Mouse (Mus musculus) heart, embryonic 10.5 days (tissue): Measurements from ENCODE around the gene S1pr2. TPM values are rescaled to one million over a fixed set of nuclear protein-coding genes. Genes with fewer than 3 reads are reported as not detected.

Source experiments
- DNase-seq: peaks from one replicate; pipeline ENCODE4 v3.0.0-alpha.2; 2017; ENCODE audit warnings: low spot score
- H3K27ac ChIP-seq: fragments of 300-500 bp; sonication (generic); 2 replicates; pipeline ENCODE4 v1.5.1; 2016; ENCODE audit warnings: mild to moderate bottlenecking
- H3K27me3 ChIP-seq: fragments of 300-500 bp; sonication (generic); 2 replicates; pipeline ENCODE4 v1.6.1; 2016; ENCODE audit warnings: mild to moderate bottlenecking; ENCODE audit not compliant: poor library complexity, insufficient read depth, severe bottlenecking
- H3K36me3 ChIP-seq: fragments of 300-500 bp; sonication (generic); 2 replicates; pipeline ENCODE4 v1.6.1; 2016; ENCODE audit warnings: mild to moderate bottlenecking, moderate library complexity
- H3K4me1 ChIP-seq: fragments of 300-500 bp; sonication (generic); 2 replicates; pipeline ENCODE4 v1.6.1; 2016; ENCODE audit warnings: mild to moderate bottlenecking
- H3K4me3 ChIP-seq: fragments of 300-500 bp; sonication (generic); 2 replicates; pipeline ENCODE4 v1.5.1; 2016; ENCODE audit warnings: mild to moderate bottlenecking, moderate library complexity
- H3K9me3 ChIP-seq: fragments of 300-500 bp; sonication (generic); 2 replicates; pipeline ENCODE4 v1.6.1; 2016; ENCODE audit warnings: mild to moderate bottlenecking, moderate library complexity
- whole genome bisulfite sequencing: fragments of 180-500 bp; shearing (Covaris S2); methylation state at CpG from one replicate; pipeline ENCODE4 v1.1.7; 2016; 5-methylcytosine and 5-hydroxymethylcytosine counted together
- polyA plus RNA-seq: library from polyadenylated mRNA; unstranded; fragments of >200 nt; fragmentation: Nextera tagmentation; extraction: Ambion mirVana; gene quantifications from 2 replicates; pipeline ENCODE4 v1.2.1, GENCODE M21; 2016

Gene S1pr2
- 25.1 and 34.6 TPM in 2 replicates for polyA plus RNA-seq

DNA sequence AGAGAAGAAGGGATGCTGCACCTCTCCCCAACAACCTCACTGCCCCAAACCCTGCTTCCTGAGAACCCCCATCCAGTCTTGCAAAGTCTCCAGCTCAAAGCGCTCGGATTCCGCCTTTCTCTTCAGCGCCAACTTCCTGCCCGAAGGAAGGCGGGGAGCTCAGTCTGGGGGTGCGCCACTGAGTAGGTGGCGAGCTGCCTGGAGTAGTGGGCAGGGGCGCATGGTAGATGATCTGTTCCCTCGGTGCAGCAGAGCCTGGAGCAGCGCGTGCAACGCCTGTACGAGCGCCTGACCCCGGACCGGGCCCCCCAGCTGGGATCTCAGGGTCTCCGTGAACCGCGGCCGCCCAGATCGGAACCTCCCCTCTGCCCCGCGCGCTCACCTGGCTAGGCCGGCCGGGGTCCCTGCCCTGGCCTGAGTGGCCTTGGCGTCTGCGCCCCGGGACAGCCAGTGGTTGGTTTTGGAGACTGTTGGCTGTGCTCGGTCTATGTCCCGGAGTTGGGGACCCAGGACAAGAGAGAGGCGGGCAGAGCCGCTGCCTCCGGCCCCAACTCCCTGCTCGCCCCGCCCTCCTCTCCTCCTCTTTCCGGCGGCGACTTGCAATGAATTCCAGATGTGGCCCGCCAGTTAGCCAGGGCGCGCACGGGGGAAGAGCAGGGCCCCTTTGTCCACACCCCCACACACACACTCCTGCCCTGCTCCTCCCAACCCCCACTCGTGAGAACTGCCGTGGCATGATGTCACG, at the start of gene S1pr2:
Gene S1pr2, minus strand, starts transcription at position 566 of the 745 bp plus-strand sequence.
- Histone ChIP-seq H3K4me3 (peak within 1 kb of the TSS; percentile 93), H3K27ac (peak within 1 kb of the TSS; percentile 96), H3K9me3 (no peaks in the 10 kb centered on the region), H3K36me3 (peaks cover 4% of the 10 kb centered on the region; the same call in 1 of the 2 replicates), H3K4me1 (peaks cover 63% of the 10 kb centered on the region), H3K27me3 (no peaks in the 10 kb centered on the region)
- DNase-seq, result peak; percentile 92
- WGBS, result under 1% methylated on average over 47 of the region's 47 CpGs

DNA sequence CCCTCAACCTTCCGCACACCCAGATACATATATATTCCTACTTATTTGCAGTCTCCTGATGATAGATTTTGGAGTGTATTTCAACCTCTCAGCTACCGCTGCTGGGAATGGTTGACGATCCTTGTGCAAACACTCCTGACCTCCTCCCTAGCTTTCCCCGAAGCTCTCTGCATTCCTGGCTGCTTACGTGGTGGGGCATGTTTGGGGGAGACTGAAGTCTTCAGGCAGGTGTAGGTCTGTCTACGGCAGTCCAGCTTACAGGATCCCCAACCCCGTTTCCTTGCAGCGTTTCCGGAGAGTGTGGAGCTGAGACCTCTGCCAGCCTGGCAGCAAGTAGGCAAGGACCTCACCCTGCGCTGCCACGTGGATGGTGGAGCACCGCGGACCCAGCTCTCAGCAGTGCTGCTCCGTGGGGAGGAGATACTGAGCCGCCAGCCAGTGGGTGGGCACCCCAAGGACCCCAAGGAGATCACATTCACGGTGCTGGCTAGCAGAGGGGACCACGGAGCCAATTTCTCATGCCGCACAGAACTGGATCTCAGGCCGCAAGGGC, 48.8 kb upstream of the S1pr2 start:
- DNase-seq, result no peak
- Histone ChIP-seq H3K27me3 (peaks cover 50% of the 10 kb centered on the region), H3K36me3 (no peaks in the 10 kb centered on the region), H3K27ac (no peak overlapping the region), H3K9me3 (no peaks in the 10 kb centered on the region), H3K4me3 (no peak overlapping the region), H3K4me1 (peaks cover 13% of the 10 kb centered on the region)
- 63% methylated on average over 19 of the region's 19 CpGs for WGBS

GRCm38 (mm10) chr9:21022726-21023125, 46.1 kb upstream of the S1pr2 start:
- WGBS, result 80% methylated on average over 1 of the region's 1 CpGs
- Histone ChIP-seq H3K27ac (no peak overlapping the region), H3K36me3 (no peaks in the 10 kb centered on the region), H3K9me3 (no peaks in the 10 kb centered on the region), H3K27me3 (peaks cover 43% of the 10 kb centered on the region), H3K4me3 (no peak overlapping the region), H3K4me1 (no peaks in the 10 kb centered on the region)
- DNase-seq, result no peak

- no peak for DNase-seq
- peaks cover 43% of the 10 kb centered on the region for H3K27me3 ChIP-seq
Observed at GRCm38 (mm10) chr9:21022288-21022687, 45.7 kb upstream of the S1pr2 start.

GRCm38 (mm10) chr9:21021363-21021762, 44.8 kb upstream of the S1pr2 start:
- H3K9me3 ChIP-seq, result no peaks in the 10 kb centered on the region
- DNase-seq, result no peak
- peaks cover 43% of the 10 kb centered on the region for H3K27me3 ChIP-seq
- H3K27ac ChIP-seq, result no peak overlapping the region
- H3K36me3 ChIP-seq, result no peaks in the 10 kb centered on the region
- H3K4me1 ChIP-seq, result peaks cover 5% of the 10 kb centered on the region; the same call in 1 of the 2 replicates
- 79% methylated on average over 3 of the region's 3 CpGs for WGBS
- no peak overlapping the region for H3K4me3 ChIP-seq

More at GRCm38 (mm10) chr9:21022288-21022687, 45.7 kb upstream of the S1pr2 start:
- Histone ChIP-seq H3K27ac (no peak overlapping the region), H3K4me3 (no peak overlapping the region), H3K9me3 (no peaks in the 10 kb centered on the region), H3K36me3 (no peaks in the 10 kb centered on the region), H3K4me1 (no peaks in the 10 kb centered on the region)
- WGBS, result 53% methylated on average over 6 of the region's 6 CpGs

DNA sequence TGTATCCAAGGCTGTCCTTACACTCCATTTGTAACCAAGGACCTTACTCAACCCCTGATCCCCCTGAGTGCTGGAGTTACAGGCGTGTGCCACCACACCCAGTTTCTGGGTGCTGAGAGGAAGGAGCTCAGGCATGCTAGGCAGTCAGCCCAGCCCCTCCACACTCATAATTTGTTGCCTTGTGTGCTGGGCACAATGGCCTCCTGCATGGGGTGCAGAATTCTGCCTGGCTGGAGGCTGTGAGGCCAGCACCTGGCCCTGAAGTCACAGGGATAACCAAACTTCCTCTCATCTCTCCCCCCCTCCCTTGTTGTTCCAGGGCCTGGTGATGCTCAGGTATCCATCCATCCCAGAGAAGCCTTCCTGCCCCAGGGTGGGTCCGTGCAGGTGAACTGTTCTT, 42.0 kb upstream of the S1pr2 start:
- peaks cover 23% of the 10 kb centered on the region for H3K4me1 ChIP-seq
- H3K27ac ChIP-seq, result no peak overlapping the region
- H3K4me3 ChIP-seq, result no peak overlapping the region
- peaks cover 58% of the 10 kb centered on the region for H3K27me3 ChIP-seq
- WGBS, result 80% methylated on average over 2 of the region's 2 CpGs
- no peaks in the 10 kb centered on the region for H3K36me3 ChIP-seq
- no peaks in the 10 kb centered on the region for H3K9me3 ChIP-seq
- DNase-seq, result no peak

DNA sequence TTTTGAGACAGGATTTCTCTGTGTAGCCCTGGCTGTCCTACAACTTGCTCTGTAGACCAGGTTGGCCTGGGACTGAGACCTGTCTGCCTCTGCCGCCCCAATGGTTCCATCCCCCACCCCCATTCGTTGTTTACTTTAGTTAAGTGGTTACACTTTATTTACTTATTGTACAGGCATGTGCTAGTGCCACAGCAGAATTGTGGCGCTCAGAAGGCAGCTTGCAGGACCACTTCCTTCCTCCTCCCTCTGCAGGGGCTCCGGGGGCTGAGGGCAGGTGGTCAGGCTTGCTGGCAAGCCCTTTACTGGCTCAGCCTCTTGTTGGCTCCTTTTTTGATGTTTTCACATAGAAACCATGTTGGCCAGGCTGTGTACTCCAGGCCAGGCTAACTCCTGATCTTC, 40.6 kb upstream of the S1pr2 start:
- Histone ChIP-seq H3K4me3 (peak overlapping the region; percentile 57), H3K9me3 (no peaks in the 10 kb centered on the region), H3K27me3 (peaks cover 60% of the 10 kb centered on the region)

DNA sequence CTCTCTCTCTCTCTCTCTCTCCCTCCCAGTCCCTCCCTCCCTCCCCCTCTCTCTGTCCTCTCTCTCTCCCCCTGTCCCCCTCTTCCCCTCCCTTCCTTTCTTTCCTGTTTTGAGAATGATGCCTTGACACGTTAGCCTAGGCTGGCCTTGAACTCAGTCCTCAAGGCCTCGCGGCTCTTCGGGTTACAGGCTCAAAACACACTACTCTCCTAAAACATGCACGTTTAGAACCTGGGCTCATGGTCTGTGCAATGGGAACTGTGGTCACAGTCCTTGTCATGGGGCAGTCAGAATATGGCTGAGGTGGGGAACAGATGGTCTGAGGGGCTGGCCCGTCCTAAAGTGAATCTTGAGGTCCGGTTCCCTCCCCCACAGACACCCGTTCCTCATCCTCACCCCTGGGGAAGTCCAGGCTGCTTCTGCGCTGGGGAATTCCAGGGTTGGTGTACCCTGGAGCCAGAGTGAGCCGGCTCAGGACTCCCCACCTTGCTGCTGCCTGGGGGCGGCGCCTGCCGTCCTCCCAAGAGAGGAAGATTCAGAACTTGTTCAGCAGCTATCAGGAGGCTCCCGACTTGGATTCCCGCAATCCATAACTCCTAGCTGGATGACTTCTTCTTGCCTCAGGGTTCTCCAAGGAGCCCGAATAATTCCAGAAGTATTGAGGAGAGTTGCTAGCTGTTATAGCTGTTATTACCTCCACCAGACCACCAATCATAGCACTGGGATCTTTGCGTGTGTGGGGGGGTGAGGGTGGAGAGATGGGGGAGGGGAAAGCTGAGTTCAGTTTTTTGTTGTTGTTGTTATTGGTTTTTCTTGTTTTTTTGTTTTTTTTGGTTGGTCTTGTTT, 40.0 kb upstream of the S1pr2 start:
- no peaks in the 10 kb centered on the region for H3K9me3 ChIP-seq
- H3K27me3 ChIP-seq, result peaks cover 64% of the 10 kb centered on the region
- WGBS, result 6% methylated on average over 17 of the region's 17 CpGs
- no peak for DNase-seq
- H3K36me3 ChIP-seq, result no peaks in the 10 kb centered on the region
- H3K4me3 ChIP-seq, result peak overlapping the region; percentile 57
- H3K4me1 ChIP-seq, result peaks cover 27% of the 10 kb centered on the region
- H3K27ac ChIP-seq, result no peak overlapping the region

More for the DNA sequence above, 40.6 kb upstream of the S1pr2 start:
- Histone ChIP-seq H3K4me1 (peaks cover 25% of the 10 kb centered on the region), H3K27ac (no peak overlapping the region), H3K36me3 (no peaks in the 10 kb centered on the region)
- 27% methylated on average over 4 of the region's 4 CpGs for WGBS
- no peak for DNase-seq

DNA sequence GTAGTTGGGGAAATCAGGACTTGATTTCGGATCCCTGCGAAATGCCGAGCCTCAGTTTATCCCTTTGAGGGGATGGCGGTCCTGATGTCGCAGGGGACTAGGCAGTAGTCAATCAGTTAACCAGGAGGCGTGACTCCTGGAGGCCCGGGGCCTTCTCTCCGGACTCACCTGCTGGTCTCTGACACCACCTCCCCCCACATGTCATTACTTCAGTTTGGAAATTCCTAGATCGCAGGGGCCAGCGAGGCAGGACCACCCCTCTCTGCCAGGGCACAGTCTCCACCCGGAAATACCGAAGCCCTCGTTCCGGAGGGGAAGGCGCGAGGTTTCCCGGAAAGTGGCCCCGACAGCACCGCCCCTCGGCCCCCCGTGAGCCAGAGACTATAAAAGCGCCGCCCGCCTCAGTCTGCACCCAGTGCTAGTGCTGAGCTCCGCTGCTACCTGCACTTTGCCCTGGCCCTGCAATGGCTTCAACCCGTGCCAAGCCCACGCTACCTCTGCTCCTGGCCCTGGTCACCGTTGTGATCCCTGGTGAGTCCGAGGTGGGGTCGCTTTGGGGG, 39.1 kb upstream of the S1pr2 start, which contains the start of gene Icam1:
Gene Icam1, plus strand, starts transcription at position 415 of the 560 bp plus-strand sequence.
- no peaks in the 10 kb centered on the region for H3K36me3 ChIP-seq
- H3K27me3 ChIP-seq, result peaks cover 64% of the 10 kb centered on the region
- H3K4me1 ChIP-seq, result peaks cover 27% of the 10 kb centered on the region
- WGBS, result 2% methylated on average over 30 of the region's 30 CpGs
- DNase-seq, result no peak
- peak within 1 kb of the TSS; percentile 47 for H3K27ac ChIP-seq
- peak within 1 kb of the TSS; percentile 57 for H3K4me3 ChIP-seq
- no peaks in the 10 kb centered on the region for H3K9me3 ChIP-seq

DNA sequence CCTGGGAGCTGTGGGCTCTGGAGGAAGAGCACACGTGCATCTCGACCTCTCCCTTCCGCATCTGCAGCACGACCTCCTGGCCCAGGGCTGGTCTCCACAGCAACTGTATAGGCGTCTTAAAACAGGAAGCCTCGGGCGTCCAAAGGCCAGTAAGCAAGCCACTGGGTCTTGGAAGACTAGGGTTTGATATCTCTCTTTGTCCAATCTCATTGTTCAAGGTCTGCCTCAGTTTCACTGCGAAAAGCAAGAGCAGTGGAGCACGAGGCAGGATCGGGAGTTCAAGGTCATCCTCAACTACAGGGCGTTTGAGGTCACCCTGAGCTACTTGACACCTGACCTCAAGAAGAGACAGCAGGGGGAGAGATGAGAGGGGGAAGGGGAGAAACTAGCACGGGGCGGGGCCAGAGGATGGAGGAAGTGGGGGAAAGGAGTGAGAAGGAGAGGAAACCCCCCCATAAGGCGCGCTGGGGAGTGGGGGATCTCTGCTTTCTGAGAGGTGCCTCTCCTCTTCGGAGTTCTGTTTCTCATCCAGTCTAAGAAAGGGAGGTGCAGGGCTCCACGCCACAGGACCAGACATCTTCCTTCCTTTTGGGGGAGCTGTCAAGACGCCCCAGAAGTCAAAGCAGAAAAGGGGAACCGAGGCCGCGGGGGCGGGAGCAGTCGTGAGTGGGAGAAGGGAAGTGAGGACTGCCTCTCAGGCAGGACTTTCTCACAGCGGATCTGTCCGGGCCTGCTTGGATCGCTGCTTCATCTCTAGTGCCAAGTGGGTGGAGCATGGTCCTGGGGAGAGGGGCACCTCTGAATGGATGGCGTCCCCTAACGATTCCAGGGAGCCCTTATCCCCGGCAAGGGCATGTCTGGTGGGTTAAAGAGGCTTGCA, 38.4 kb upstream of the S1pr2 start:
- 1% methylated on average over 29 of the region's 29 CpGs for WGBS
- Histone ChIP-seq H3K4me3 (peak overlapping the region; percentile 57), H3K27ac (peak overlapping the region; percentile 47), H3K4me1 (peaks cover 27% of the 10 kb centered on the region), H3K27me3 (peaks cover 64% of the 10 kb centered on the region), H3K9me3 (no peaks in the 10 kb centered on the region), H3K36me3 (no peaks in the 10 kb centered on the region)
- no peak for DNase-seq

DNA sequence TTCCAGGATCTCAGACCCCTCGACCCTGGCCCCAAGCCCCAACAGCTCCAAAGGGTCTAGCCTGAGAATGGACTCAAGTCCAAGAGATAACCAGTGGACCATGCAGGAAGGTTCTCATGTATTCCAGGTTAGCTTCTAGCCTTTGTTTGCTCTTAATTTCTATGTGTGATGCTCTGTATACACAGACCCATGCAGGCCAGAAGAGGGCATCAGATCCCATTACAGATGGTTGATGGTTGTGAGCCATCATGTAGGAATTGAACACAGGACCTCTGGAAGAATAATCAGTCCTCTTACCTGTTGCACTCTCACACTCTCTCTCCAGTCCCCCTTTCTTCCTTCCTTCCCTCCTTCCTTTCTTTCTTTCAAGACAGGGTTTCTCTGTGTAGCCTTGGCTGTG, 35.8 kb upstream of the S1pr2 start:
- WGBS, result 33% methylated on average over 1 of the region's 1 CpGs
- Histone ChIP-seq H3K27ac (peak overlapping the region; percentile 36; the same call in 1 of the 2 replicates), H3K36me3 (peaks cover 21% of the 10 kb centered on the region), H3K4me1 (peaks cover 27% of the 10 kb centered on the region), H3K9me3 (no peaks in the 10 kb centered on the region), H3K4me3 (no peak overlapping the region), H3K27me3 (peaks cover 43% of the 10 kb centered on the region)
- DNase-seq, result no peak

DNA sequence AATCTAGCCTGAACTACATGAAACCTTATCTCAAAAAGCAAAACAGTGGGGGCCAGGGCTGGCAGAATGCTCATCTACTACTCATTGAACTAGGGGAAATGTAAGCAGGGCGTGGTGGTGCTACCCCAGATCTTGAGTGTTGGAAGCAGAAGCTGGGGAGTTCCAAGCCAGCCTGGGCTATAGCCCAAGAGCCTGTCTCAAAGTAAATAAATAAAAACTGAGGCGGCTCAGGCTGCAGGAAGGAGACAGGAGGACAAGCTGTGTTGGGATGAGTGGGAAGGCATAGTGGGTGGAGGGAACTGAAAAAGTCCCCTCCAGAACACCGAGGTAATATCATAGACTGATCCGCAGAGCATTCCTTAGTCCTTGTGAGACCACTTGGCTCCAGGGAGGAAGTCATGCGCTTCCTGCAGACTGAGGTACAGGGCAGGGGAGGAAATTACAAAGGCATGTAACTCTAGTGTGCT, 35.3 kb upstream of the S1pr2 start:
- WGBS, result 53% methylated on average over 5 of the region's 5 CpGs
- peak overlapping the region; percentile 36; the same call in 1 of the 2 replicates for H3K27ac ChIP-seq
- peaks cover 26% of the 10 kb centered on the region for H3K36me3 ChIP-seq
- H3K4me1 ChIP-seq, result peaks cover 27% of the 10 kb centered on the region
- H3K9me3 ChIP-seq, result no peaks in the 10 kb centered on the region
- no peak overlapping the region for H3K4me3 ChIP-seq
- no peak for DNase-seq
- peaks cover 38% of the 10 kb centered on the region for H3K27me3 ChIP-seq
